Mouse (Mus musculus): ENCODE data around the gene Olfr1247.
"Not testable (repeated sequence)": the region's sequence is repeated elsewhere in the genome, so short reads cannot be mapped to it uniquely, and the experiment has no call there.

The Olfr1247 gene

GRCm38 (mm10) chr2:89614030-89614429, at the start of gene Olfr1247:
TSS of gene Olfr1247 (minus strand) at chr2:89614130.
- no peak for DNase-seq (ENCODE audit: low read depth, low spot score)

GRCm38 (mm10) chr2:89661367-89661766, 47.4 kb upstream of the Olfr1247 start, which contains the start of gene Olfr1250:
TSS of gene Olfr1250 (minus strand) at chr2:89661467.
- no peak for DNase-seq (ENCODE audit: low read depth, low spot score)

GRCm38 (mm10) chr2:89634883-89635282, 21.0 kb upstream of the Olfr1247 start, which contains the start of gene Olfr1249:
TSS of gene Olfr1249 (minus strand) at chr2:89634983.
- DNase-seq (ENCODE audit: low read depth, low spot score), result no peak

GRCm38 (mm10) chr2:89618145-89618544, 4.2 kb upstream of the Olfr1247 start, which contains the start of gene Olfr1248:
TSS of gene Olfr1248 (minus strand) at chr2:89618245.
- DNase-seq (ENCODE audit: low read depth, low spot score), result not testable (repeated sequence)

- no peak for DNase-seq (ENCODE audit: low read depth, low spot score)
Observed at GRCm38 (mm10) chr2:89593057-89593456, 20.9 kb downstream of the Olfr1247 start, which contains the start of gene Olfr1246. TSS of gene Olfr1246 (minus strand) at chr2:89593157.

- DNase-seq (ENCODE audit: low read depth, low spot score), result no peak
Observed at GRCm38 (mm10) chr2:89578347-89578746, 35.6 kb downstream of the Olfr1247 start, which contains the start of gene Olfr1245. TSS of gene Olfr1245 (minus strand) at chr2:89578447.

- DNase-seq (ENCODE audit: low read depth, low spot score), result not testable (repeated sequence)
Observed at GRCm38 (mm10) chr2:89562706-89563105, 51.2 kb downstream of the Olfr1247 start.

Measured in forelimb bud, embryonic 11.5 days (tissue).